Comparison of ENCODE assay signal across 12 mouse cellular contexts in the genomic region with DNA sequence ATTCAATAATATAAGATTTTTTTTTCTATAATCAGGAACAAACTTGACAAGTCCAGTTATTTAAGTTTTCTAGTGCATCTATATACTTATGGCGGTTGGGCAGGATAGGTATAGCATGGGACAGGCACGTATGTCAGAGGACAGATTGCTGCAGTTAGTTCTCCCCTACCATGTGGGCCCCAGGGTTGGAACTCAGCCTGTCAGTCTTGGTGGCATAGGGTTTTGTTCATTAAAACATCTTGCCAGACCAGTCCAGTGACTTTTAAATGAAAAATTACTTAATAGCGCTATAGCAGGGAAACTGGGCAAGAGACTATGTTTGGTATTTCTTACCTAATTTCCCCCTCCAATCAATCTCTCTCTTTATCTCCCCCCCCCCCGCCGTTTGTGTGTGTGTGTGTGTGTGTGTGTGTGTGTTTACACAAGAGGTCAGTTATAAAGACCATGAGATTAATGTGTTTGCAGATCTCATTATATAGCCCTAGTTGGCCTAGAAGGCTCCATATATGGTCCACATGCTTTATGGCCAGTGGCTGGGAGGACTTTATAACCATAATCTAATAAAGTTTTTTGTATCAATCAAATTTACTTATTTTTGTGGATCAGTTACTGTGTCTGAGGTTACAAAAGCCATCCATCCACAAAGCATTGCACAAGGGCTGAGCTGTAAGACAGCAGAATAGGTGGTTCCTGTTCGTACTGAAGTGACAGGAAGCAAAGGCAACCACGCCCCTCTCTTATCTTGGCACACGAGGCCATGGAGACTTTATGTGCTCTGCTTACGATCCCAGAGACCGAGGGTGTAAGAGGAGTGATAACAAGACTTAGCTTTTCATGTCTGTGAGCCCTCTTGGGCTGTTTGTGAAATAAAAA.
DNase-seq lines count a peak whose midpoint lies in the region; ATAC-seq and TF ChIP-seq lines count a peak whose summit lies in the region.
"Had no signal": no experiment of that assay in that cellular context is flagged by ENCODE, and none has a peak within 500 bp of the region (broad histone marks: within the 10 kb centered on the region; RNA-seq: fewer than 3 reads in every experiment).

No protein-coding gene starts in this region.

- no peak for DNase-seq in heart, adult 9 months (ENCODE audit: low spot score in 2 of 2)
- peak; percentile 1 for DNase-seq in G1E (ENCODE audit: low spot score)
- DNase-seq in forebrain, embryonic 14.5 days (ENCODE audit: low spot score), result no peak
- DNase-seq in ovary, postnatal 36 days (ENCODE audit: low spot score), result no peak
- DNase-seq: cerebellum, adult 9-11 months; gastrocnemius, postnatal 36 days had no signal

- ATAC-seq in heart, embryonic 13.5 days (ENCODE audit: extremely low read depth, insufficient number of reproducible peaks, low FRiP score, low TSS enrichment), result no peak
- peak; percentile 99 for ATAC-seq in G1E (ENCODE audit: extremely low read depth, insufficient number of reproducible peaks, low FRiP score, poor library complexity, severe bottlenecking)
- peak; percentile 53 to 65; a peak in 3 of 4 replicates for ATAC-seq in hematopoietic stem cell, adult 5-6 weeks (replicated peaks in 1 of 2; ENCODE audit: insufficient read depth in 1 of 2, low FRiP score in 2 of 2, low TSS enrichment in 1 of 2, low read depth in 1 of 2, poor library complexity in 2 of 2, severe bottlenecking in 2 of 2)
- peak; percentile 76 for ATAC-seq in lung, embryonic 16.5 days (ENCODE audit: low read depth)
- no peak for ATAC-seq in forebrain, embryonic 14.5 days
- no peak for ATAC-seq in hindbrain, embryonic 12.5 days (ENCODE audit: low FRiP score)

- TF ChIP-seq CTCF in G1E (IDR thresholded peaks at IDR 0.05; ENCODE audit: low read depth, low read length), result no peak

- H3K9ac ChIP-seq in heart, embryonic 13.5 days, result no peak overlapping the region
- H3K9ac ChIP-seq in lung, embryonic 16.5 days (ENCODE audit: low read length), result no peak overlapping the region
- H3K9ac ChIP-seq in forebrain, embryonic 14.5 days (ENCODE audit: low read length), result no peak overlapping the region
- no peak overlapping the region for H3K9ac ChIP-seq in hindbrain, embryonic 12.5 days
- H3K9ac ChIP-seq: neural tube, embryonic 13.5 days had no signal

- H3K27me3 ChIP-seq in heart, embryonic 13.5 days (replicated peaks), result no peaks in the 10 kb centered on the region
- no peaks in the 10 kb centered on the region for H3K27me3 ChIP-seq in G1E (ENCODE audit: insufficient read depth, low read length)
- H3K27me3 ChIP-seq in lung, embryonic 16.5 days (ENCODE audit: control insufficient read depth, insufficient read depth, low read depth, low read length), result no peaks in the 10 kb centered on the region
- H3K27me3 ChIP-seq in forebrain, embryonic 14.5 days (replicated peaks; ENCODE audit: control insufficient read depth, insufficient read depth, low read length), result no peaks in the 10 kb centered on the region
- no peaks in the 10 kb centered on the region for H3K27me3 ChIP-seq in hindbrain, embryonic 12.5 days
- H3K27me3 ChIP-seq: neural tube, embryonic 13.5 days had no signal

- peaks cover 29% of the 10 kb centered on the region for H3K4me1 ChIP-seq in heart, embryonic 13.5 days
- peaks cover 2% of the 10 kb centered on the region for H3K4me1 ChIP-seq in G1E (ENCODE audit: insufficient read depth, low read depth, low read length)
- H3K4me1 ChIP-seq in lung, embryonic 16.5 days (replicated peaks; ENCODE audit: control insufficient read depth, insufficient read depth, low read length), result no peaks in the 10 kb centered on the region
- H3K4me1 ChIP-seq in forebrain, embryonic 14.5 days (ENCODE audit: control insufficient read depth, insufficient read depth, low read length), result no peaks in the 10 kb centered on the region
- 0 out of 2 replicates have a peak, but pooled peaks cover 5% of the 10 kb centered on the region for H3K4me1 ChIP-seq in hindbrain, embryonic 12.5 days
- H3K4me1 ChIP-seq: neural tube, embryonic 13.5 days had no signal

- no peak overlapping the region for H3K4me3 ChIP-seq in heart, embryonic 13.5 days
- H3K4me3 ChIP-seq in G1E (ENCODE audit: low read depth, low read length), result no peak overlapping the region
- no peak overlapping the region for H3K4me3 ChIP-seq in lung, embryonic 16.5 days (ENCODE audit: low read length)
- no peak overlapping the region for H3K4me3 ChIP-seq in forebrain, embryonic 14.5 days (ENCODE audit: low read depth, low read length)
- no peak overlapping the region for H3K4me3 ChIP-seq in hindbrain, embryonic 12.5 days
- H3K4me3 ChIP-seq: erythroblast, embryonic 14.5 days; neural tube, embryonic 13.5 days had no signal

- no peak overlapping the region for H3K27ac ChIP-seq in heart, embryonic 13.5 days (replicated peaks)
- no peak overlapping the region for H3K27ac ChIP-seq in lung, embryonic 16.5 days (ENCODE audit: low read length)
- no peak overlapping the region for H3K27ac ChIP-seq in forebrain, embryonic 14.5 days (ENCODE audit: low read depth, low read length)
- H3K27ac ChIP-seq in hindbrain, embryonic 12.5 days, result no peak overlapping the region
- H3K27ac ChIP-seq: neural tube, embryonic 13.5 days had no signal

- no peaks in the 10 kb centered on the region for H3K36me3 ChIP-seq in heart, embryonic 13.5 days
- H3K36me3 ChIP-seq in G1E (replicated peaks), result no peaks in the 10 kb centered on the region
- H3K36me3 ChIP-seq in lung, embryonic 16.5 days (ENCODE audit: control insufficient read depth, insufficient read depth, low read length), result no peaks in the 10 kb centered on the region
- H3K36me3 ChIP-seq in forebrain, embryonic 14.5 days (ENCODE audit: control insufficient read depth, insufficient read depth, low read length), result no peaks in the 10 kb centered on the region
- no peaks in the 10 kb centered on the region for H3K36me3 ChIP-seq in hindbrain, embryonic 12.5 days
- H3K36me3 ChIP-seq: neural tube, embryonic 13.5 days had no signal

- WGBS in heart, embryonic 13.5 days, result 44% methylated on average over 9 of the region's 10 CpGs
- 29% methylated on average over 9 of the region's 10 CpGs for WGBS in lung, embryonic 16.5 days
- WGBS in forebrain, embryonic 14.5 days, result 89% methylated on average over 10 of the region's 10 CpGs
- 86% methylated on average over 9 of the region's 10 CpGs for WGBS in hindbrain, embryonic 12.5 days

- no peaks in the 10 kb centered on the region for H3K9me3 ChIP-seq in heart, embryonic 13.5 days
- no peaks in the 10 kb centered on the region for H3K9me3 ChIP-seq in G1E (replicated peaks)
- H3K9me3 ChIP-seq in lung, embryonic 16.5 days (ENCODE audit: control insufficient read depth, low read length), result no peaks in the 10 kb centered on the region
- H3K9me3 ChIP-seq in forebrain, embryonic 14.5 days (replicated peaks; ENCODE audit: control insufficient read depth, low read length), result no peaks in the 10 kb centered on the region
- no peaks in the 10 kb centered on the region for H3K9me3 ChIP-seq in hindbrain, embryonic 12.5 days (replicated peaks)
- H3K9me3 ChIP-seq: neural tube, embryonic 13.5 days had no signal

- peak overlapping the region; percentile 17; the same call in 1 of the 2 replicates for H3K4me2 ChIP-seq in heart, embryonic 13.5 days
- H3K4me2 ChIP-seq in lung, embryonic 16.5 days (ENCODE audit: low read depth, low read length), result no peak overlapping the region
- no peak overlapping the region for H3K4me2 ChIP-seq in forebrain, embryonic 14.5 days (ENCODE audit: low read length)
- H3K4me2 ChIP-seq in hindbrain, embryonic 12.5 days (replicated peaks), result no peak overlapping the region
- H3K4me2 ChIP-seq: neural tube, embryonic 13.5 days had no signal

Comparison
In these comparisons a context has a peak if more than half of its experiments do, and no peak if none do; other contexts are left out.
1. ATAC-seq: peak in G1E (single experiment), hematopoietic stem cell, adult 5-6 weeks (2 of 2) and lung, embryonic 16.5 days (single experiment); none in heart, embryonic 13.5 days (single experiment), forebrain, embryonic 14.5 days (single experiment) and hindbrain, embryonic 12.5 days (single experiment).